Mouse (Mus musculus): ENCODE results near the gene P2ry13.

The P2ry13 gene

DNA sequence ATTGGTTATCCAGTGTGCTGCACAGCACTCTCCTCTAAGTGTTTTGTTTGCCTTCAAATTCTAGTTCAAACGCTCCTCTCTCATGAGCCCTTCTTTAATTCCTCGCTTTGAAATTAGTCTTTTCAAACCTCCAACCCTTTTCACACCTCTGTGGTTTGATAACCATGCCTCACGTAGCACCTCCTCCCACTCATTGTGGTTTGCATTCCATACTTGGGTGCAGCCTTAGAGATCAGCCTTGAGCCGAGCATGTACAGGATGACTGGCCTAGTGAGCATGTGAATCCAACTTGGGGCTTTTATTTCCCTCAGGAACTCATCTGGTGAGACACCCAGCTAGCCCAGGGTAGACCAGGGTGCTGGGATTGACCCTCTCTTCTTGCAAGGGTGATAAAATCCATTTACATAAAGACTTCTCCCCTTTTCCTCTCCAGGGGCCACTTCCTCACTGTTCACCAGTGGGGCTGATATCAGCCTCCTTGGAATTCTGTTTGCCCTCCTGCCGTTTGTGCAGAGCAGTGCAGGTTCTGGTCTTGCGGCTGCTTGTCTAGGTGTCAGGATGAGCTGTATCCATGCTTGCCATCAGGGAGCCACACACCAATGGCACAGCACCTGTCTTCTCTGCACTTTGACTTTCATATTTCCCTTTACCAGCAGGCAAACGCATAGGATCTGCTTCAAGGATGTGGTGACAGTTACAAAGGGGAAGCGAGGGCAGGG is 6.7 kb downstream of the P2ry13 start:
- no peak for DNase-seq (ENCODE audit: extremely low spot score, low read depth, low spot score)

DNA sequence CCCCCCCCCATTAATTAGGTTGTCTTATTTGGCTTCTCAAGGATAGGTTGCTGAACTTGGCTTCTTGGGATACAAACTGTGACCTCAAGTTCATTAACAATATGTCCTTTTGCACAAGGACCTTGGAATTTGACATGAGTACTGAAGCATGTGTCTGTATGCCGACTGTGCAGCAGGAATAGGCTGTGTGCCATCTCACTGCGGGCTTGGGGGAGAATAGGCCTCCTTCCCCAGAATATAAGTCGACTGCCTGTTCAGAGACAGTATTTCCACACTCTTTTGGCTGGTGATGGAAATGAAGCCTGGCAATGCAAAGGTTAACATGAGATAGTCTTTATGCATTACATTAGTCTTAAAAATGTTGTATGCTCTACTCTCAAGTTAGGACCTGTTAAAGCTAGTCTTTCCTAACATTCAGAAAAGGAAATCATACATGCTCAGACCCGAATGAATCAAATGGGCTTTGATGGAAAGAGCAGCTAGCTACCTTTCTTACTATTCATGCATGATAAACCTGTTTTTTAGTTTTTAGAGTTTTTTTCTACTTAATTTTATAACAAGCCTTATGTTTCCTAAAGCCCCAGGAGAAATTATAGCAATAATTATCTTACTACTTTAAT is 13.2 kb downstream of the P2ry13 start:
- DNase-seq (ENCODE audit: extremely low spot score, low read depth, low spot score) = no peak

DNA sequence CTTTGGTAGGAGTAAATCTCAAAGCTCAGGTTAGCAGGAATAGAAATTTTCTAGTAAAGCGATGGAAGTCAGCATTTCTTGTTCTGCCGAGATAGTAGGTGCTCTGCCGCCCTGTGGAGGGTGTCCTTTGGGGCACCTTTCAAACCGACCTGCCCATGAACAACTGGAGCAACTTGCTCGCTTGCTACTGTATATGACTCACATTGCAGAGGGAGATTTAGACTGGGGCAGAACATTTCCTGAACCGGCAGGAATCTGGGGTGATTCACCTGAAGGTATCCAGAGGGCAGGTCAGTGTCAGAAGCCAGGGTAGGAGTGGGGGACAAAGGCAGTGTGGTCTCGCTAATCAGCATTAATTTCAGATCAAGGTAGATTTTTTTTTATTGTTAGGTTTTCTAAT is 15.7 kb downstream of the P2ry13 start, which contains the start of gene Gpr87:
Gene Gpr87, minus strand, starts transcription at position 167 of the 400 bp plus-strand sequence.
- DNase-seq (ENCODE audit: extremely low spot score, low read depth, low spot score) = no peak

DNA sequence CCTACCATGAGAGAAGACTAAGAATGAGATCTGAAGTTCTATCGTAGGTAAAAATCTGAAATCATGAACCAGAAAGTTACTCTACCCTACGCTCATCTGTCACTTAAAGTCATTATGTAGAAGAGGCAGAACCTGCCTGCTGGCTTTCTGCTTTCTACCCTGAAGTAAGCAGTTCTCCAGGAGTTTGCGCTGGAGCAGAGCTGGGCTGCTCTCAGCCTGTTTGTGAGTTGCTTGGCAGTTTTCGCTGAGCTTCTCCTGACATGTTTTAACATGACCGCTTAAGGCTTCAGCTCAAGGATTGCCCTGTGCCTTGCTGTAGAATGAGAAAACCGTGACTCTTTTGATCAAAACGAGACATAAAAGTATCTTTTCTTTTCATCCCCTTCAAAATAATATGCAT is 16.6 kb downstream of the P2ry13 start:
- no peak for DNase-seq (ENCODE audit: extremely low spot score, low read depth, low spot score)

DNA sequence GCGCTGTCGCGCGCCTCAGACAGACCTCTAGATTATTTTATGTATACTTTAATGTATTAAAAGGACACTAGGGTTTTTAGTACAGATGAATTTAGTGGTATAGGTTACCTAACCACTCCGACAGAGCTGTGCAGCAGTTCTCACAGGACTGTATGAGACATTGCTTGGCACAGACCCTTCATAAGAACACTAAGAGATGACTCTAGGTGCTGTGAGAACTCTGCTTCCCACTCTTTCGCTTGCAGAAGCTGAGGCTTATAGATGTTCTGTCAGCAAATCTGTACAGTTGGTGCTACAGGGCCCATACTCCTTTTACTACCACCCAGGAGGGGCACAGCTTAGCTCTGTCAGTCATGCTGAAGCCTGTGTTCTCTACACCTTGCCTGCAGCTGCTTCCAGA is 19.0 kb downstream of the P2ry13 start:
- no peak for DNase-seq (ENCODE audit: extremely low spot score, low read depth, low spot score)

DNA sequence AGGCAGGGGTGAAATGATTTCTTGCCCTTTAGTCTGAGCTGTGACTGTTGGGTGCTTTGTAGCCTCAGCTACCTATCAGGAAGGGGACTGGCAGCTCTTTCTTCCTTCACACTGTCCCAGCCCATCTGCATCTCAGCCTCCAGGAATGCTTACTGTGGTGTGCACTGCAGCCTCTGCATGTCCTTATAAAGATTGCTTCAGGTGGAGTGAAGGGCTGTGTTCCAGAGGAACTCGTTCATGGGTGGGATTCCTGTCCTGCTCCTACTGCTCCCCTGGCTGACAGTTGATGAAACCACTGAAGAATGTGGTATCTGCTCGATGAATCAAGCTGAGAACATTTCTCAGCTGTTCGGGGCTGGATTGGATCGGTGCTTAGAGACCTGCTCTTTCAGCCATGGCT is 23.3 kb downstream of the P2ry13 start:
- DNase-seq (ENCODE audit: extremely low spot score, low read depth, low spot score) = no peak

DNA sequence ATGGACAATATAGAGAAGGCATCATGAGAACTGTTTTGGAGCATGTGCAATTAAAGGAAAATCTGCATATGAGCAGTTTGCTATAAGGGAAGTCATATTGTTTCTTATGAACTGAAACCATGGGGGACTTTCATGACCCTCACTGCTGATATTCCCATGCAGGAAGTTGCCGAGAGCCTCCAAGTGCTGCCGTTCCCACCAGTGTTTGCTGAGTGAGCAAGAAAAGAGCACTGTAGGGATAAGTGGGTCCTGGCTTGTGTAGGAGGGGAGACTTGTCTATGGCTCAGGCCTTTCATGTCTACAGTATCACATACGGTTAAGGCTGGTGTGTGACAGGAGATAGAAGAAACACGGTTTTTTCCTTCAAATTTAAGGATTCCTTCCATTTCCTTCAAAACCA is 25.0 kb downstream of the P2ry13 start:
- DNase-seq (ENCODE audit: extremely low spot score, low read depth, low spot score) = no peak

DNA sequence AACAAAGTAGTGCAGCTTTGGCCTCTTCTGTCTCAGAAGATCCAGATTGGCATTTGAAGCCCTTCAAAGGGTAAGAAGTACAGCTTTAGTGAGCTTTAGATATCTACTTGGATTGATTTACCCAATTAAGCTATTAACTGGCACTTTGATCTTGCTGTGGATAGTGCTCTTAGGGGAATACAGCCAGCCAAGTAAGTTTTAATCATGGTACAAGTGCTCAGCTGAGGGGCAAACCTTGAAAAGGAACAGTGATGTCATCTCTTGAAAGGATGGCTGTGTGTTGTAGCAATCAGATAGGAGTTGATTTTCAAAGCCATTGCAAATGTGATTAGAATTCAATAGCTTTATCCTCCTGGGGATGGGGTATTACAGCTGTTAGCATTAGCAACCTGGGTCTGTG is 28.6 kb downstream of the P2ry13 start:
- DNase-seq (ENCODE audit: extremely low spot score, low read depth, low spot score) = no peak

DNA sequence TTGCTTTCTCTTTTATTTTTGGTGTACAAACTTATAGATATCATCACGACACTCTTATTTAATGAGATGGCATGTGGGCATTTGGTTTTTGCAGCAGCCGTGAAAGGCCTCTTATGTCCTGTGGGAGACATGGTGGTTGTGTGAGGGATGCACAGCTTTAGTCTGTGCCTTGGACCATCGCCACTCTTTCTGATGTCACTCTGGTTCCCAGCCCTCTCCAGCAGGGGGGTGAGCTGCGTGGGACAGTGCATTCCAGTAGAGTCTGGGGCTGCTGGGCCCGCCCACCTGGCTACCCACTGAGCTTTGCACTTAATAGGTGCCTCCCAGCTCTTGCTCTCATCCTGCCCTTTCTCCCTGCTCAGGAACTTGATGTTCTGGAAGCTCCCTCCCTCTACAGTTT is 29.5 kb downstream of the P2ry13 start:
- DNase-seq (ENCODE audit: extremely low spot score, low read depth, low spot score) = no peak

DNA sequence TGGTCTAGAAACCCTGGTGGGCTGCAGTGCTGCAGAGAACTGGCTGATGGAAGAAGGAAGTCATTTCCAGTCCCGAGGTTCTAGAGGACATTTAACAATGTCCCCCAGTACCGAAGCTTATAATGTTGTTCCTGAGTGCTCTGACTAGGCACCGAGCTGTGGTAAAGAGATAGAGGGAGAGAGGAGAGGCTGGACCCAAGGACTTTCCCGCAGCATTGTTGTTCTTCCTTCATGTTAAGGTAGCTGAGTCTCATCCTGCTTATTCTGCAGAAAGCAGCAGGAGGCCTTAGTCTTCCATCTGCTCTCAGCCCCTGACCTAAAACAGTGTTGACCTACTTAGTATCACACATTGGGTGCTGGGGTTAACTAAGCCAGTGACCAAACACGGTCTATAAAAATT is 33.8 kb downstream of the P2ry13 start:
- DNase-seq (ENCODE audit: extremely low spot score, low read depth, low spot score) = no peak

DNA sequence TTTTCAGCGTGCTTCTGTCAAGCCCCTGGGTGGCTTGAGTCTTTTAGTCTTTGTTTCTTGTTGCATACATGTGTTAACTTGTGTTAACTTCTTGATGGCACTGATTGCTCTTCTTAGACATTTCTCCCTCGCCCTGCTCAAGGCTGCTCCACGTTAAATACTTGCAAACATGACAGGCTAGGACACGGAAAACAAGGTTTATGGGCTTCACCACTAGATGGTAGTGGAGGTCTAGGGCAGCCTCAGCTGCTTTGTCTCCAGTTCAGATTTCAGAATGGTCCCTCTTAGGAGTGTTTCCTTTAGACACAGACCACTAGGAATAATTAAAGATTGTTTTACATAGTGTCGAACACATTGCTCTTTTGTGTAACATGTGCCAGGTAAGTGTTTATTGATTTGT is 35.4 kb downstream of the P2ry13 start:
- peak; percentile 14 for DNase-seq (ENCODE audit: extremely low spot score, low read depth, low spot score)

DNA sequence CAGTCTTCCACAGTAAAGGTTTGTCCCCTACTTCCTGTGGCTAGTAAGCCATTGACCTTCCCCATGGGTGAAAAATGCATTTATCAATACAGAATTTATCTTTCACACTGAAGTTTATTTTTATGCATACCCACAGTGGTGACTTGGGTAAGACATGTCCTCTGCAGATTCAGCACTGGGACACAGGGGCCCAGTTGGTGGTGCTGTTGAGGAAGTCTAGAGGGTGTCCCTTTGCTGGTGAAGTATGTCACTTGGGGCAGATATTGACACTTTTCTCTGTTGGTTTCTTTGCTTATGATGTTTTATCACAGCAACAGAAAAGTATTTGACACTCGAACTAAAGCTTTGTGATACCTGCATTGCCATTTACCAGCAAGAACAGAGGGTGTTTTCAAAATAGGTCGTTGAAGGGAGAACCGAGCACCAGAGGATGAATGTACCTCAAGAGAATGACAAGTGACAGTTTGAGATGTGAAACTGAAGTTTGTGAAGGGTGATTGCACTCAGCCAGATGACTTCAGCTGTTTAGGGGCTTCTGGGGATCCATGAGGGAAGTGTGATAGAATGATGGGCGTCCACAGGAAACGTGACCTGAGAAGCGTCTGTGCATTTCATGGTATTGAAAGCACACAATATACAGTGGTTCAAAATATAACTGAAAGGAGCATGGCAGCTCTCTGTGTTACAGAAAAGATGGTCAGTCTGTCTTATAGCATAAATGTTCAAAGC is 36.1 kb downstream of the P2ry13 start:
- no peak for DNase-seq (ENCODE audit: extremely low spot score, low read depth, low spot score)

DNA sequence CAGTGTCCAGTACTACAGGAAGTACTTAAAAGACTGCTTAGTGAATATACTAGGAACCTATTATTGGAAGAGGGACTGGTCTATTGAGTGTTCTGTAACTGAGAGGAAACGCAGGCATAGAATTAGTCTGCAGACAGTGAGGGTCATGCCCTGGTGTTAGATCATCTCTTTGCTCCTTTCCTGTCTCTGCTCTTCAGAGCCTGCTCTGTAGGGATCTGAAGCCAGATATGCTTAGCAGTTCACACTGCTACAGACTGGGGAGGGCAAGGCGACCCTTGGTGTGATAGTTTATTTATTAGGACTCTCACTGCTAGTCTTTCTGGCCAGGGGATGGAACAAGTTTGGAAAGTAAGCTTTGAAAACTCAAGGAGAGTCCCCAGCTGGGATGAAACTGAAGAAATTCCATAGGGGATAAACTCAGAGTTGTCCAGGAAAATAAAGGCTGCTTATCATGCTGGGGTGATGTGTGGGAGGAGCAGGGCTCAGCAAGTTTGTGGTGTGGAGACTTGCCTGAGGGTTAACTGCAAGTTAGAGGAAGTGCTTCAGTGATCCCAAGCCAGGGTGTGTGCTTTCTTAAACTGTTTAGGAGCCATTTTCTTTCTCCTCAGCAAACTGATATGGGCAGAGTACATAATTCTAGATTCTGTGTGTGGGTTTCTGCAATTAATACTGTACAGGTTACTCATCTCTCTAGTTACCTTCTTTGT is 40.6 kb downstream of the P2ry13 start:
- no peak for DNase-seq (ENCODE audit: extremely low spot score, low read depth, low spot score)

DNA sequence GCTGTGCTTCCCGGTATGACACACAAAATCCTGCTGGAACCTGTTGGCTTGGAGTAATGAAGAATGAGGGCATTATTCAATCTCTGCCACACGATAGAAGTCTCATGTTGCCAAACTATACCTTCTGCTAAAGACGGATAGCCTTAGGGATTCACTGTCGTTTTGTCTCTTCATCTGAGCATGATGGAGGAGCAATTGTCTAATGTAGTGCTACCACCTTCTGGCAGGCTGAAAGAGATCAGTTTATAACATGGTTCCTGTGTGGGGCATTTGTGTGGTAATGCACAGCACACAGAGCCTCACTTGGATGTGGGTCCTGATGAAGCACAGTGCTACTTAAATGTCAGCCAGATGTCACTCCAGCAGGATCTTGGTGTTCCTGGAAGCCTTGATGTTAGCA is 41.5 kb downstream of the P2ry13 start:
- no peak for DNase-seq (ENCODE audit: extremely low spot score, low read depth, low spot score)

DNA sequence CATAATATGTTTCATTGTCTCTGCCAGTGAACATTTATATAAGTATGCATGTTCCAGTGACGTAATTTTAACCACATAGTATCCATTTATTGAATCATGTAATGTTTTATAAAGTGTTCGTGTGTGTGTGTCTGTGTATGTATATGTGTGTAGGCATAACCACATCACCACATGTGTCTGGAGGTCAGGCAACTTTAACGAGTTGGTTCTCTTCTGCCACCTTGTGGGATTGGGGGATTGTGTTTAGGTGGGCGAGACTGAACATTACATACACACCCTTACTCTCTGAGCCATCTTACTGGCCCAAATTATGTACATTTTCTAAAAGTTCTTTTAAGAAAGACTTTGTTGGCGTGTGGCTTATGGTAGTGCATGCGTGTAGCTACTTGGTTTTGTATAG is 42.2 kb downstream of the P2ry13 start:
- no peak for DNase-seq (ENCODE audit: extremely low spot score, low read depth, low spot score)

DNA sequence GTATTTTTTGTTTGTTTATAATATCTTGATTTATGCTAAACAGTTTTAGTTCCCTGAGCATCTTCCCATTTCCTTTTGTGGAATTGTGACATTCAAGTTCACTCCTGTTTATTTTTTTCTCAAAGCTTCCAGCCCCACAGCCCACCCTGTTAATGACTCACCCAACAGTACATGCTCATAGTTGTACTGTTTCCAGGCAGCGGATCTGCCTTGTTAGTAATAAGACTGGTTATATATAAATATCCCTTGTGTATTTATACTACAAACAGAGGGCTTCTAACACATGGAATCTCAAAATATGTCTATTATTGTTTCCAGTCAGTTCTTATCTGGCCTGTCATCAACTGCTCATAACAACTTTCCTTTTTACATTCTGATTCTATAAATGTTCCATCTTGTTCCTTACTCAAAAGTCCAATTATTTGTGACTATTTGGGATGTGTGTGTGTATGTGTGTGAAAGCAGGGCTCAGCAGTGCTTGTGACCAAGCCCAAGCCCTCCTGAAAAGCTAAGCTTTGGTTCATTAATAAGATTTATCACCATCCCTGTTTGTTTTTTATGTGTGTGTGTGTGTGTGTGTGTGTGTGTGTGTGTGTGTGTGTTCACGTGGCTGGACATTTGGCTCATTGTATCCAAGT is 43.1 kb downstream of the P2ry13 start:
- no peak for DNase-seq (ENCODE audit: extremely low spot score, low read depth, low spot score)

DNA sequence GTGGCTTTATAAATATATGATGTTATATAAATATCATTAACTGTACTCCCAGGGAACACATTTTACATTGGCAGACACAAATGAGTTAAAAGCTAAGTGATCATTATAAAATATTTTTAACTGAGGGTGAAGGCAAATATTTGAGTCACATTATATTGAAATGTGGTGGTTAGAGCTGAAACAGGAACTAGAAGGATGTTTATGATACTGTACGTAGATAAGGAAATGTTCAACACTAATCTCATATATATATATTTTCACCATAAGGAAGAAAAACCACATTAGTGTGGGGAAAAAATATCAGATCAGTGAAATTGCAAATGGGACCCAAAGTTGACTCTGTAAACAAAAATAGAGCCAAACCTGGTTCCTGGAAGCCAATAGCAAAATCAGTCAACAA is 50.2 kb downstream of the P2ry13 start:
- DNase-seq (ENCODE audit: extremely low spot score, low read depth, low spot score) = no peak
